Mouse (Mus musculus) c-Kit-positive CD71-positive TER-119-negative erythroid progenitor cells, embryonic 14.5 days (primary cell): ENCODE results near the gene Ccnt2.

ENCODE experiments used
- DNase-seq: peaks from one replicate; pipeline ENCODE4 v3.0.0-alpha.2; 2013; ENCODE audit warnings: low read depth

Gene Ccnt2

GRCm38 (mm10) chr1:127793459-127793858 lies 19.5 kb downstream of the Ccnt2 start:
- no peak for DNase-seq

DNA sequence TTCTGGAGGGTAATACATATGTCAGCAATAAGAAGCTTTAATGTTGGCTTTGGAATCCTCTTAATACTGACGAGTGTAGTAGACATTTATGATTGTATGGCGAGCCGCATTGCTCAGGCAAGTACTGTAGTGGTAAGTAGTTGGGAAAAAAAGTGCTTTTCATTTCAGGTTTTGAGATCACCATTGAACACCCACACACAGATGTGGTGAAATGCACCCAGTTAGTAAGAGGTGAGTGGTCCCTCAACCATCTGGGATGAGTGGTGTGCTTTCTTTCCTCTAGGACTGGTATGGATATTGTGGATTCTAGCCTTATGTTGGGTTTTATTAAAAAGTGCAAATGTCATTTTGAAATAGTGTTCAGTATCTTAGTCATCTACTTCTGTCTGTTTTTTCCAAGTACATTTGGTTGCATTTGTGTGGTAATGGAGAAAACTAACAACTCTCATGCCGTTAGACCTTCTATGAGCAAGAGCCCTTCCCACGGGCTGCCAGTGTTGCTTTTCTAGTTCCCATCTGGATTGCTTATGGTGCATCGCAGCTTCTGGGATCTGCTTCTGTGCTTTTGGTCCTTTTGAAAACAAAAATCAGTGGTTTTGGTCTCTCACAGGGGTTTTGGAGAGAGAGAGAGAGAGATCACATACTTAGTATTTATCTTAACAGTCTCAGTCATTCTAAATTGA lies 21.3 kb downstream of the Ccnt2 start:
- DNase-seq = no peak

DNA sequence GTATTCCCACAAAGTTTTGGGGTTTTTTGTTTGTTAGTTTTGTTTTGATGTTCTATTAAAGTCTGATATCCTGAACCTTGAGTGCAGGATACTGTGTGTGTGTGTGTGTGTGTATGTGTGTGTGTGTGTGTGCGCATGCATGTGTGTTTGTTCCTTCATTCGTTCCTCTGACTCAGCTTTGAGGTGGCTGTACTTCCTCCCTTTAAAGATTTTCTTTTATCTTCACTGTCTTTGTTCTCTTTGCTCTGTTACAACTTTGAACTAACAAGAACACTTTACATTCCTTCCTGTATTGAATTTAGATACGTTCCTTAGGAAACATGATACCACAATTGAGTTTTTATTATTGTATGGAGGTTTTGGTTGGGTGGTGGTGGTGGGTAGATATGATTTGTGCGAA lies 22.4 kb downstream of the Ccnt2 start:
- no peak for DNase-seq

DNA sequence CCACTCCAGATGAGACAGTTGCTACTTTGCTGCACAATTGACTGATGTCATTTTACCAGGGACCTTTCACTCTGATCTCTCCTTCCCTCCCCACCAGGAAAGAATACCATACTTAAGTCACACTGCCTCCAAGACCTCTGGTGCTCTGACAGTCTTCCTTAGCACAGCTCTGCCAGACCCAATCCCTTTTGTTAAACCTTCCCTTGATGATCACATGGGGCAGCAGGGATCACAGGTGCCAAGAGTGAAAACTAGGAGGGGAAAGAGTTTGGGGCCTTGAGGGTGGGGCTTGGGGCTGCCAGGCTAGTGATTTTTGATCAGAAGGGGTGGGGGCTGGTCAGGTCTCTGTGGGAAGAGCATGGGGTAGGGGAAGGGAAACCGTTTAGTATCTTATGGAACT lies 22.8 kb downstream of the Ccnt2 start:
- no peak for DNase-seq

DNA sequence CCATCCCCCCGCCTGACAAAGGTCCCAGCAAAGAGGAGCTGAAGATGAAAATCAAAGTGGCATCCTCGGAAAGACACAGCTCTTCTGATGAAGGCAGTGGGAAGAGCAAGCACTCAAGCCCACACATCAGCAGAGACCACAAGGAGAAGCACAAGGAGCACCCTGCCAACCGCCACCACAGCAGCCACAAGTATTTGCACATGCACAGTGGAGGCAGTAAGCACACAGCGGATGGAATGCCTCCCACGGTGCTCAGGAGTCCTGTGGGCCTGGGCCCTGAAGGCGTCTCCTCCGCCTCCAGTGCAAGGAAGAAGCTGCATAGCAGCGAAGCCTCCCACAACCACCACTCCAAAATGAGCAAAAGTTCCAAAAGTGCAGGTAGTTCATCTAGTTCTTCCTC lies 29.0 kb downstream of the Ccnt2 start:
- no peak for DNase-seq

DNA sequence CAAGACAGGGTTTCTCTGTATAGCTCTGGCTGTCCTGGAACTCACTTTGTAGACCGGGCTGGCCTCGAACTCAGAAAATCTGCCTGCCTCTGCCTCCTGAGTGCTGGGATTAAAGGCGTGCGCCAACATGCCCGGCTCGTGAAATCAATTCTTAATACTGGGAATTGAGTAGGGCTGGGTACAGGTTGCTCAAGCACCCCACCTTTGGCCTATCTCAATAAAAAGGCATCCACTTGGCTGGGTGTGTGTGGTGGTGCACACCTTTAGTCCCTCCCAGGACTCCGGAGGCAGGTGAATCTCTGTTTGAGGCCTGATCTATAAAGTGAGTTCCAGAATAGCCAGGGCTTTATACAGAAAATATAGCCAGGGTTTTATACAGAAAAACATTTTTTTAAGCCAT lies 34.7 kb downstream of the Ccnt2 start:
- DNase-seq = no peak

DNA sequence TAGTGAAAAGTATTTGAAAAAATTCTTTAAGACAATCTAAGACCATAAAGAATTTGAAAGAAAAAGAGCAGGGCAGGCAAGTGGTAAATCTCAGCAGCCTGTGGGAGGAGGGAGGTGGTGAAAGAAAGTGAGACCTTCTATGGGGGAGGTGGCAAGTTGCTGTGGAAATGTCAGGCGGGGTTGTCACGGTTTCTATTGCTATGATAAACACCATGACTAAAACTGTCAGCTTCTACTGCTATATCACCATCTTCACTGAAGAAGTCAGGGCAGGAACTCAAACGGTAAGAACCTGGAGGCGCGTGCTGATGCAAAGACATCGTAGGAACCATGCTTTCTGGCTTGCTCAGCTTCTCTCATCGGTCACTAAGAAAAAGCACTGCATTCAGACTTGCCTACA lies 39.0 kb downstream of the Ccnt2 start:
- DNase-seq = no peak

DNA sequence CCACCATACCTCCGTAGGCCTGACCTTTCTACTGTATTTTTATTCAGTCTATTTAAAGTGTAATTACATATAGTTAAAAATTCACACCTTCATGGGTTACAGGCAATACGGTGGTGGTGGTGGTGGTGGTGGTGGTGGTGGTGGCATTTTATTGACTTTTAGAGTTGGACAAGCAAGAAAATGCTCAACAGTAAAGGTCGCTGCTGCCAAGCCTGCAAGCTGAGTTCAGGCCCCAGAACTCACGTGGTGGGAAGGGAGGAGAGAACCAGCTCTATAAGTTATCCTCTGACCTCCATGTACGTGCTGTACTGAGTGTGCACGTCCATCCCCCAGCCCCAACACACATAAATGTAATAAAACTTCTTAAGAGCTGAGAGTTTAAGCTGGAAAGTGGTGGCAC lies 42.4 kb downstream of the Ccnt2 start:
- no peak for DNase-seq

- peak; percentile 66 for DNase-seq
Measured at GRCm38 (mm10) chr1:127827325-127827724, 53.4 kb downstream of the Ccnt2 start.

- no peak for DNase-seq
Measured at GRCm38 (mm10) chr1:127830215-127830921, 56.4 kb downstream of the Ccnt2 start.

- DNase-seq = no peak
Measured at GRCm38 (mm10) chr1:127833714-127834113, 59.8 kb downstream of the Ccnt2 start.

- DNase-seq = no peak
Measured at GRCm38 (mm10) chr1:127834202-127834601, 60.2 kb downstream of the Ccnt2 start.

DNA sequence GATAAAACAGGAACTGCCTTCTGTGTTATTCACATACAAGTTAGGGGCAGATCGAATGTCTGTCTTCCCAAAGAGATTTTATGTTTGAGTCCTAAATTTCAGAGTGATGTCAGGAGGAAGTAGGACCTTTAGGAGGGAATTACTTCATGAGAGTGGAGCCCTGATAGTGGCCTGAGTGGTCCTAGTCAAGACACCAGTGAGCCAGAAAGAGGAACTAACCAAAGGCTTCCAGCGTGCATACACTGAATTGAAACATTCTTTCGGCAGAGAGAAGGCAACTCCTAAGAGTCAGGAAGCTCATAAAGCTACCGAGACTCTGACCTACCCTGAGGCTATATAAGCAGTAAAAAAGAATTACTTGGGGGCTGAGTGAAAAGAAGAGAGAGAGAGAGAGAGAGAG lies 62.7 kb downstream of the Ccnt2 start:
- no peak for DNase-seq

DNA sequence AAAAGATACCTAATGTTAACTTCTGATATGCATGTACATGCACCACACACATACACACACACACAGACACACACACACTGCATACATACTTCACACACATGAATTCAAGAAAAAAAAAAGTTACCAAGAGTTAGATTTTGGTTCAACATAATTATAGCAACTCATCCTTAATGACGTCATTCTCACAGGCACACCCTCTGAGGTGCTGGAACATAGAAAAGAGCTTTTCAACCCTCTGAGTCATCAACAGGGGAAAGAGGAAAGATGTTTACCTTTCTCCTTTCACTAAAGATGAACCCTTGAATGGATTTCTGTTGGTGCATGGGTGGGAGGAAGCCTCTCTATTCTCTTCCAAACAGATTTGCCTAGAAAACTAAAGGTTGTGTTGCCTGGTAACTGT lies 64.6 kb downstream of the Ccnt2 start:
- no peak for DNase-seq

GRCm38 (mm10) chr1:127845472-127845871 lies 71.5 kb downstream of the Ccnt2 start:
- DNase-seq = no peak

DNA sequence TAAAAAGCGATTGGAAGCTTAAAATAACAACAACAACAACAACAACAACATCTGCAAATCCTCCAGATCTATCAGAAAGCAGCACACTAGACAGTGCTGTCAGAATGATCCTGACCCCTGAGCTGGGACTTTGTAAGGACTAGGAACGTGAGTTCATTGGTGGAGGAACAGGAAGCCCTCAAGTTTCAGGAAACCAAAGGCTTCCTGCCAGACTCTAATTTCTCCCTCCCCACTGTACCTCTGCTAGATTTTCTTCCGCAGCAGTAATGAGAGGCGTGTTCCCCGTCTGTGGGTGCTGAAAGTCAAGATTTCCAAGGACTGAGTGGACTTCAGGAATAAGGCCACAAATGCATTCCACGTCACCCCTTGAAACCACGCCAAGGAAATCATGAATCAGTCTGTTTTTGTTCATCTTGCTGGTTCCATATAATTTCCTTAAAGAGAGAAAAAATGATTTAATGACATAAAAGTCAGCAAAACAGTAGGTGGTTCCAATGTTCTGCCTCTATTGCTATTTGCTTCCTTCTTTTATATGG lies 76.2 kb downstream of the Ccnt2 start:
- no peak for DNase-seq

GRCm38 (mm10) chr1:127854486-127855222 lies 80.7 kb downstream of the Ccnt2 start, which contains the start of gene Map3k19:
TSS of gene Map3k19 (minus strand) at chr1:127855031.
- no peak for DNase-seq
